Mouse (Mus musculus): ENCODE measurements around the gene Tk1. TPM values are rescaled to one million over a fixed set of nuclear protein-coding genes. Genes with fewer than 3 reads are reported as not detected.

The Tk1 gene
- total and polyA plus RNA-seq, 3 experiments: 172 to 188 TPM; not detected in 1

- Histone ChIP-seq H3K36me3 (ENCODE audit: control insufficient read depth in 1 of 2, insufficient read depth in 2 of 2, low read length in 2 of 2) (no peaks in the 10 kb centered on the region; a peak in 2 of 4 replicates), H3K27me3 (ENCODE audit: control insufficient read depth in 1 of 2, insufficient read depth in 2 of 2, low read length in 2 of 2) (no peaks in the 10 kb centered on the region), H3K4me3 (ENCODE audit: control insufficient read depth in 1 of 2, insufficient read depth in 1 of 2, low read depth in 2 of 2, low read length in 2 of 2) (no peak overlapping the region), H3K9ac (ENCODE audit: control insufficient read depth, low read depth, low read length, poor library complexity, severe bottlenecking) (no peak overlapping the region), H3K79me2 (ENCODE audit: control insufficient read depth, insufficient read depth, low read length, poor library complexity) (peaks cover 16% of the 10 kb centered on the region), H3K9me3 (replicated peaks; ENCODE audit: insufficient read depth, low read length) (no peaks in the 10 kb centered on the region), H3K27ac (ENCODE audit: control insufficient read depth, low read depth, low read length) (no peak overlapping the region), H3K4me1 (ENCODE audit: control insufficient read depth in 1 of 2, insufficient read depth in 2 of 2, low read length in 2 of 2) (peaks cover 3 to 8% of the 10 kb centered on the region in 2 experiments; a peak in 2 of 4 replicates)
- no peak for DNase-seq (ENCODE audit: low read depth, low spot score)
- TF ChIP-seq ZC3H11A (IDR thresholded peaks at IDR 0.05; ENCODE audit: low read depth, low read length) (no peak), USF2 (IDR thresholded peaks at IDR 0.05; ENCODE audit: borderline replicate concordance in 1 of 2, insufficient read depth in 1 of 2, low read depth in 1 of 2, low read length in 2 of 2) (no peak), EP300 (IDR thresholded peaks at IDR 0.05; ENCODE audit: low read depth in 1 of 2, low read length in 2 of 2) (no peak), TCF12 (IDR thresholded peaks at IDR 0.05; ENCODE audit: low read depth, low read length) (no peak), ZMIZ1 (IDR thresholded peaks at IDR 0.05; ENCODE audit: low read depth, low read length) (no peak), SMC3 (IDR thresholded peaks at IDR 0.05; ENCODE audit: low read depth, low read length) (no peak), USF1 (IDR thresholded peaks at IDR 0.05; ENCODE audit: low read depth, low read length) (no peak)
These were observed 51.0 kb downstream of the Tk1 start for GRCm38 (mm10) chr11:117774925-117775324.

GRCm38 (mm10) chr11:117772352-117772751 lies 53.5 kb downstream of the Tk1 start:
- H3K27ac ChIP-seq (ENCODE audit: control insufficient read depth, low read depth, low read length): no peak overlapping the region
- H3K9ac ChIP-seq (ENCODE audit: control insufficient read depth, low read depth, low read length, poor library complexity, severe bottlenecking): no peak overlapping the region
- H3K4me3 ChIP-seq (ENCODE audit: control insufficient read depth in 1 of 2, insufficient read depth in 1 of 2, low read depth in 2 of 2, low read length in 2 of 2): no peak overlapping the region
- no peaks in the 10 kb centered on the region; a peak in 2 of 4 replicates for H3K36me3 ChIP-seq (ENCODE audit: control insufficient read depth in 1 of 2, insufficient read depth in 2 of 2, low read length in 2 of 2)
- no peaks in the 10 kb centered on the region for H3K9me3 ChIP-seq (replicated peaks; ENCODE audit: insufficient read depth, low read length)
- DNase-seq (ENCODE audit: low read depth, low spot score): no peak
- TF ChIP-seq TBP (IDR thresholded peaks at IDR 0.05; ENCODE audit: low read depth, low read length) (no peak), BHLHE40 (IDR thresholded peaks at IDR 0.05; ENCODE audit: borderline replicate concordance, low read depth, low read length) (no peak), E2F4 (IDR thresholded peaks at IDR 0.05; ENCODE audit: borderline replicate concordance, low read depth, low read length) (no peak), MYB (IDR thresholded peaks at IDR 0.05; ENCODE audit: low read depth, low read length) (no peak), RAD21 (IDR thresholded peaks at IDR 0.05; ENCODE audit: low read depth, low read length) (no peak), ZNF384 (IDR thresholded peaks at IDR 0.05; ENCODE audit: low read depth, low read length) (no peak), GABPA (IDR thresholded peaks at IDR 0.05; ENCODE audit: low read depth, low read length) (no peak), SIN3A (IDR thresholded peaks at IDR 0.05; ENCODE audit: low read length) (no peak), HCFC1 (IDR thresholded peaks at IDR 0.05; ENCODE audit: low read depth, low read length) (no peak), MAFK (IDR thresholded peaks at IDR 0.05; ENCODE audit: borderline replicate concordance, low read depth, low read length) (no peak), KAT2A (conservative IDR thresholded peaks at IDR 0.05; ENCODE audit: low read depth, low read length) (no peak), ZMIZ1 (IDR thresholded peaks at IDR 0.05; ENCODE audit: low read depth, low read length) (no peak), MXI1 (IDR thresholded peaks at IDR 0.05; ENCODE audit: low read depth, low read length) (no peak), TCF12 (IDR thresholded peaks at IDR 0.05; ENCODE audit: low read depth, low read length) (no peak), CHD2 (IDR thresholded peaks at IDR 0.05; ENCODE audit: low read length) (no peak), POLR2AphosphoS5 (IDR thresholded peaks at IDR 0.05; ENCODE audit: borderline replicate concordance, low read depth, low read length) (no peak), EP300 (IDR thresholded peaks at IDR 0.05; ENCODE audit: low read depth in 1 of 2, low read length in 2 of 2) (no peak), CHD1 (IDR thresholded peaks at IDR 0.05; ENCODE audit: low read depth, low read length) (no peak), NRF1 (IDR thresholded peaks at IDR 0.05; ENCODE audit: insufficient read depth, low read depth, low read length, poor library complexity, severe bottlenecking) (no peak)
- no peaks in the 10 kb centered on the region for H3K27me3 ChIP-seq (ENCODE audit: control insufficient read depth in 1 of 2, insufficient read depth in 2 of 2, low read length in 2 of 2)
- H3K4me1 ChIP-seq (ENCODE audit: control insufficient read depth in 1 of 2, insufficient read depth in 2 of 2, low read length in 2 of 2): no peaks in the 10 kb centered on the region
- no peaks in the 10 kb centered on the region for H3K79me2 ChIP-seq (ENCODE audit: control insufficient read depth, insufficient read depth, low read length, poor library complexity)

Data from MEL (cell line).